Mouse (Mus musculus) midbrain, embryonic 14.5 days (tissue): ENCODE results near the gene Prkcd. TPM values are rescaled to one million over a fixed set of nuclear protein-coding genes. Genes with fewer than 3 reads are reported as not detected.

Source experiments
- ATAC-seq: fragments of 200-750 bp; cut with Nextera tagmentation; 2 replicates; pipeline ENCODE4 v1.8.0; 2017; ENCODE audit warnings: moderate number of reproducible peaks, moderate library complexity; ENCODE audit not compliant: low FRiP score, low TSS enrichment
- DNase-seq: peaks from one replicate; pipeline ENCODE4 v3.0.0-alpha.2; 2015
- H3K27ac ChIP-seq: fragments of 300-500 bp; sonication (generic); replicated peaks from 2 replicates; pipeline ENCODE4 v1.5.1; 2014; ENCODE audit warnings: mild to moderate bottlenecking, low read depth, low read length, moderate library complexity
- H3K27me3 ChIP-seq: fragments of 300-500 bp; sonication (generic); 2 replicates; pipeline ENCODE4 v1.6.1; 2014; ENCODE audit warnings: low read length, control low read depth, mixed read lengths; ENCODE audit not compliant: control insufficient read depth, insufficient read depth
- H3K36me3 ChIP-seq: fragments of 300-500 bp; sonication (generic); 2 replicates; pipeline ENCODE4 v1.6.1; 2014; ENCODE audit warnings: low read length, control low read depth; ENCODE audit not compliant: control insufficient read depth, insufficient read depth
- H3K4me1 ChIP-seq: fragments of 300-500 bp; sonication (generic); 2 replicates; pipeline ENCODE4 v1.6.1; 2014; ENCODE audit warnings: mild to moderate bottlenecking, antibody characterized with exemption, low read length, control low read depth; ENCODE audit not compliant: control insufficient read depth, insufficient read depth
- H3K4me2 ChIP-seq: fragments of 300-500 bp; sonication (generic); 2 replicates; pipeline ENCODE4 v1.6.1; 2014; ENCODE audit warnings: mild to moderate bottlenecking, low read length, moderate library complexity
- H3K4me3 ChIP-seq: fragments of 300-500 bp; sonication (generic); replicated peaks from 2 replicates; pipeline ENCODE4 v1.5.1; 2014; ENCODE audit warnings: low read depth, low read length
- H3K9ac ChIP-seq: fragments of 300-500 bp; sonication (generic); replicated peaks from 2 replicates; pipeline ENCODE4 v1.6.1; 2014; ENCODE audit warnings: mild to moderate bottlenecking, low read length, moderate library complexity
- H3K9me3 ChIP-seq: fragments of 300-500 bp; sonication (generic); 2 replicates; pipeline ENCODE4 v1.6.1; 2016; ENCODE audit warnings: low read length, control low read depth, mixed read lengths; ENCODE audit not compliant: control insufficient read depth
- WGBS: fragments of 180-500 bp; shearing (Covaris S2); extraction: QIAGEN DNeasy Blood & Tissue Kit; methylation state at CpG from one replicate; pipeline ENCODE4 v1.1.7; 2014; 5-methylcytosine and 5-hydroxymethylcytosine counted together
- polyA plus RNA-seq: library from polyadenylated mRNA; unstranded; fragments of >200 nt; fragmentation: Nextera tagmentation; extraction: Ambion mirVana; gene quantifications from 2 replicates; pipeline ENCODE4 v1.2.1, GENCODE M21; 2014

Gene Prkcd
- polyA plus RNA-seq, 1 experiment from 2014 or later: 12.8 TPM

- no peaks in the 10 kb centered on the region for H3K9me3 ChIP-seq
- 87% methylated on average over 2 of the region's 2 CpGs for WGBS
- no peak for ATAC-seq
- no peak for DNase-seq
- no peaks in the 10 kb centered on the region for H3K27me3 ChIP-seq
- no peak overlapping the region for H3K4me2 ChIP-seq
- H3K9ac ChIP-seq: no peak overlapping the region
- no peaks in the 10 kb centered on the region for H3K4me1 ChIP-seq
- H3K27ac ChIP-seq: no peak overlapping the region
- H3K4me3 ChIP-seq: no peak overlapping the region
- no peaks in the 10 kb centered on the region for H3K36me3 ChIP-seq
These were observed 7.2 kb downstream of the Prkcd start for GRCm38 (mm10) chr14:30618746-30619275.

- H3K9me3 ChIP-seq: no peaks in the 10 kb centered on the region
- no peak overlapping the region for H3K4me3 ChIP-seq
- no peaks in the 10 kb centered on the region for H3K27me3 ChIP-seq
- H3K9ac ChIP-seq: no peak overlapping the region
- ATAC-seq: no peak
- H3K4me2 ChIP-seq: no peak overlapping the region
- no peaks in the 10 kb centered on the region for H3K36me3 ChIP-seq
- H3K27ac ChIP-seq: no peak overlapping the region
- peaks cover 2% of the 10 kb centered on the region; the same call in 1 of the 2 replicates for H3K4me1 ChIP-seq
- 83% methylated on average over 2 of the region's 2 CpGs for WGBS
- no peak for DNase-seq
These were observed 9.3 kb downstream of the Prkcd start for GRCm38 (mm10) chr14:30616751-30617150.

- no peak for ATAC-seq
- DNase-seq: no peak
- no peak overlapping the region for H3K4me2 ChIP-seq
- no peak overlapping the region for H3K4me3 ChIP-seq
- 83% methylated on average over 2 of the region's 2 CpGs for WGBS
- no peak overlapping the region for H3K27ac ChIP-seq
- H3K4me1 ChIP-seq: peaks cover 2% of the 10 kb centered on the region; the same call in 1 of the 2 replicates
- H3K36me3 ChIP-seq: no peaks in the 10 kb centered on the region
- H3K9ac ChIP-seq: no peak overlapping the region
- no peaks in the 10 kb centered on the region for H3K27me3 ChIP-seq
- no peaks in the 10 kb centered on the region for H3K9me3 ChIP-seq
These were observed 12.9 kb downstream of the Prkcd start for GRCm38 (mm10) chr14:30612962-30613715.

DNA sequence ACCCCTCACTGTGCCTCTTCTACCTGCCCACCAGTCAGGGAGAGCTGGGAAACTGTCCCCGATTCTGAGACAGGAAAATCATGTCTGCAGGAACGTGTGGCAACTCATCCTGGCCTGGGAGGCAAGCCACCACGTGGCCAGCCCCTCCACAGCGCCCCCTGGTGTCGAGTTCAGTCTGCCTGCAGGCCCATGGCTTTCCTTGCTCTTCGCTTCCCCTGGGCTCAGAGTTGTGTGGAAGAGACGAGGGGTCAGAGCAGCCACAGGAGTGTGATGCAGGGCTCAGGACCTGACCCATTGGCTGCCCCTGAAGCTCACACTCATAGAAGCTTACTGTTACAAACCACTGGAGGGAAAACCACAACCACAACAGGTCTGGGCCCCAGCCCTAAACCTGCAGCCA, 13.5 kb downstream of the Prkcd start:
- no peak overlapping the region for H3K27ac ChIP-seq
- no peak overlapping the region for H3K4me2 ChIP-seq
- DNase-seq: peak; percentile 73
- no peaks in the 10 kb centered on the region for H3K27me3 ChIP-seq
- H3K4me3 ChIP-seq: no peak overlapping the region
- no peaks in the 10 kb centered on the region for H3K9me3 ChIP-seq
- no peaks in the 10 kb centered on the region for H3K36me3 ChIP-seq
- 15% methylated on average over 7 of the region's 7 CpGs for WGBS
- no peak overlapping the region for H3K9ac ChIP-seq
- H3K4me1 ChIP-seq: peaks cover 2% of the 10 kb centered on the region; the same call in 1 of the 2 replicates
- no peak for ATAC-seq

- Histone ChIP-seq H3K4me2 (no peak overlapping the region), H3K36me3 (no peaks in the 10 kb centered on the region), H3K4me3 (no peak overlapping the region), H3K4me1 (peaks cover 2% of the 10 kb centered on the region; the same call in 1 of the 2 replicates), H3K27ac (no peak overlapping the region), H3K9ac (no peak overlapping the region), H3K9me3 (no peaks in the 10 kb centered on the region), H3K27me3 (no peaks in the 10 kb centered on the region)
- DNase-seq (no peak), ATAC-seq (no peak)
- 84% methylated on average over 3 of the region's 3 CpGs for WGBS
These were observed 15.1 kb downstream of the Prkcd start for GRCm38 (mm10) chr14:30610940-30611339.

GRCm38 (mm10) chr14:30610304-30610703, 15.7 kb downstream of the Prkcd start:
- Histone ChIP-seq H3K4me1 (peaks cover 2% of the 10 kb centered on the region; the same call in 1 of the 2 replicates), H3K9ac (no peak overlapping the region), H3K36me3 (no peaks in the 10 kb centered on the region), H3K27me3 (no peaks in the 10 kb centered on the region), H3K4me3 (no peak overlapping the region), H3K9me3 (no peaks in the 10 kb centered on the region), H3K4me2 (no peak overlapping the region), H3K27ac (no peak overlapping the region)
- no peak for DNase-seq
- ATAC-seq: no peak
- WGBS: 85% methylated on average over 2 of the region's 2 CpGs

GRCm38 (mm10) chr14:30609499-30609898, 16.5 kb downstream of the Prkcd start:
- DNase-seq: no peak
- H3K27ac ChIP-seq: no peak overlapping the region
- H3K4me1 ChIP-seq: peaks cover 2% of the 10 kb centered on the region; the same call in 1 of the 2 replicates
- 89% methylated on average over 3 of the region's 3 CpGs for WGBS
- H3K4me2 ChIP-seq: no peak overlapping the region
- ATAC-seq: no peak
- no peak overlapping the region for H3K9ac ChIP-seq
- H3K4me3 ChIP-seq: no peak overlapping the region
- H3K27me3 ChIP-seq: no peaks in the 10 kb centered on the region
- H3K36me3 ChIP-seq: no peaks in the 10 kb centered on the region
- H3K9me3 ChIP-seq: no peaks in the 10 kb centered on the region

DNA sequence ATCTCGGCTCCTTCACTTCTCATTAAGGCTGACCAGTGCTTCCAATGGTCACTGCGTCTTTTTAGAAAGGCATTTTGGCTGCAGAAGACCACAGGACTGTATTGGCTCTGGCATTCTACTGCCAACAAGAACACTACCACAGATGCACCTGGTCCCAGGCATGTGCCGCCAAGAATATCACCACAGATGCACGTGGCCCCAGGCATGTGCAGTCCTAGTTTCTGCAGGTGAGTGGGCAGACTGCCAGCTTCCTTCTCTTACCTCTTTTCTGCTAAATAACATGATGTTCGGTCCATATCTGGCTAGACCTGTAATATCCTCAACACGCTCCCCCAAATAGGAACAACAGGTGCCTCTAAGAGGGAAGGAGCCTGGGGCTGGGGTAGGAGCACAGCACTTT, 17.8 kb downstream of the Prkcd start:
- Histone ChIP-seq H3K4me3 (no peak overlapping the region), H3K4me1 (peaks cover 2% of the 10 kb centered on the region; the same call in 1 of the 2 replicates), H3K9ac (no peak overlapping the region), H3K27ac (no peak overlapping the region), H3K4me2 (no peak overlapping the region), H3K36me3 (no peaks in the 10 kb centered on the region), H3K9me3 (no peaks in the 10 kb centered on the region), H3K27me3 (no peaks in the 10 kb centered on the region)
- ATAC-seq (no peak), DNase-seq (no peak)
- 90% methylated on average over 6 of the region's 6 CpGs for WGBS

GRCm38 (mm10) chr14:30607696-30608095, 18.3 kb downstream of the Prkcd start:
- H3K9me3 ChIP-seq: no peaks in the 10 kb centered on the region
- DNase-seq (no peak), ATAC-seq (no peak)
- 85% methylated on average over 4 of the region's 4 CpGs for WGBS
- H3K27me3 ChIP-seq: no peaks in the 10 kb centered on the region
- H3K4me2 ChIP-seq: no peak overlapping the region
- no peak overlapping the region for H3K4me3 ChIP-seq
- H3K9ac ChIP-seq: no peak overlapping the region
- no peaks in the 10 kb centered on the region for H3K36me3 ChIP-seq
- H3K4me1 ChIP-seq: peaks cover 2% of the 10 kb centered on the region; the same call in 1 of the 2 replicates
- no peak overlapping the region for H3K27ac ChIP-seq
